Mouse (Mus musculus): ENCODE measurements around the gene Spryd7. TPM values are rescaled to one million over a fixed set of nuclear protein-coding genes. Genes with fewer than 3 reads are reported as not detected.
"Not testable (repeated sequence)": the region's sequence is repeated elsewhere in the genome, so short reads cannot be mapped to it uniquely, and the experiment has no call there.

Gene Spryd7
- polyA plus RNA-seq, 1 experiment from 2014 or later = 64.9 TPM

GRCm38 (mm10) chr14:61589288-61590065 lies 32.8 kb upstream of the Spryd7 start:
- H3K36me3 ChIP-seq (ENCODE audit: control insufficient read depth, insufficient read depth, low read length) = no peaks in the 10 kb centered on the region
- H3K4me3 ChIP-seq (ENCODE audit: low read depth, low read length) = no peak overlapping the region
- no peaks in the 10 kb centered on the region for H3K4me1 ChIP-seq (ENCODE audit: control insufficient read depth, insufficient read depth, low read length)
- ATAC-seq = no peak
- WGBS = 89% methylated on average over 4 of the region's 4 CpGs
- H3K9ac ChIP-seq (ENCODE audit: low read depth, low read length) = no peak overlapping the region
- no peak overlapping the region for H3K27ac ChIP-seq (ENCODE audit: low read length)
- H3K9me3 ChIP-seq (replicated peaks; ENCODE audit: control insufficient read depth, low read length, poor library complexity, severe bottlenecking) = no peaks in the 10 kb centered on the region
- H3K4me2 ChIP-seq (ENCODE audit: low read length) = no peak overlapping the region
- no peaks in the 10 kb centered on the region for H3K27me3 ChIP-seq (ENCODE audit: control insufficient read depth, insufficient read depth, low read depth, low read length)

GRCm38 (mm10) chr14:61575941-61576340 lies 19.3 kb upstream of the Spryd7 start:
- H3K4me1 ChIP-seq (ENCODE audit: control insufficient read depth, insufficient read depth, low read length) = no peaks in the 10 kb centered on the region
- WGBS = 92% methylated on average over 8 of the region's 8 CpGs
- no peaks in the 10 kb centered on the region for H3K36me3 ChIP-seq (ENCODE audit: control insufficient read depth, insufficient read depth, low read length)

GRCm38 (mm10) chr14:61575066-61575465 lies 18.4 kb upstream of the Spryd7 start:
- 91% methylated on average over 10 of the region's 10 CpGs for WGBS
- no peak for ATAC-seq
- no peaks in the 10 kb centered on the region for H3K4me1 ChIP-seq (ENCODE audit: control insufficient read depth, insufficient read depth, low read length)
- no peaks in the 10 kb centered on the region for H3K9me3 ChIP-seq (replicated peaks; ENCODE audit: control insufficient read depth, low read length, poor library complexity, severe bottlenecking)
- H3K27ac ChIP-seq (ENCODE audit: low read length) = no peak overlapping the region
- no peak overlapping the region for H3K4me3 ChIP-seq (ENCODE audit: low read depth, low read length)
- no peaks in the 10 kb centered on the region for H3K36me3 ChIP-seq (ENCODE audit: control insufficient read depth, insufficient read depth, low read length)
- no peak overlapping the region for H3K9ac ChIP-seq (ENCODE audit: low read depth, low read length)
- no peaks in the 10 kb centered on the region for H3K27me3 ChIP-seq (ENCODE audit: control insufficient read depth, insufficient read depth, low read depth, low read length)
- H3K4me2 ChIP-seq (ENCODE audit: low read length) = no peak overlapping the region

More at GRCm38 (mm10) chr14:61575941-61576340, 19.3 kb upstream of the Spryd7 start:
- Histone ChIP-seq H3K9me3 (replicated peaks; ENCODE audit: control insufficient read depth, low read length, poor library complexity, severe bottlenecking) (no peaks in the 10 kb centered on the region), H3K9ac (ENCODE audit: low read depth, low read length) (no peak overlapping the region), H3K4me3 (ENCODE audit: low read depth, low read length) (no peak overlapping the region), H3K27ac (ENCODE audit: low read length) (no peak overlapping the region), H3K4me2 (ENCODE audit: low read length) (no peak overlapping the region), H3K27me3 (ENCODE audit: control insufficient read depth, insufficient read depth, low read depth, low read length) (no peaks in the 10 kb centered on the region)
- no peak for ATAC-seq

GRCm38 (mm10) chr14:61572131-61572530 lies 15.4 kb upstream of the Spryd7 start:
- Histone ChIP-seq H3K9ac (ENCODE audit: low read depth, low read length) (no peak overlapping the region), H3K27me3 (ENCODE audit: control insufficient read depth, insufficient read depth, low read depth, low read length) (no peaks in the 10 kb centered on the region), H3K9me3 (replicated peaks; ENCODE audit: control insufficient read depth, low read length, poor library complexity, severe bottlenecking) (no peaks in the 10 kb centered on the region), H3K4me2 (ENCODE audit: low read length) (no peak overlapping the region), H3K4me3 (ENCODE audit: low read depth, low read length) (no peak overlapping the region), H3K4me1 (ENCODE audit: control insufficient read depth, insufficient read depth, low read length) (no peaks in the 10 kb centered on the region), H3K36me3 (ENCODE audit: control insufficient read depth, insufficient read depth, low read length) (no peaks in the 10 kb centered on the region), H3K27ac (ENCODE audit: low read length) (no peak overlapping the region)
- 75% methylated on average over 2 of the region's 2 CpGs for WGBS
- no peak for ATAC-seq

- Histone ChIP-seq H3K27ac (ENCODE audit: low read length) (no peak overlapping the region), H3K4me3 (ENCODE audit: low read depth, low read length) (no peak overlapping the region), H3K9me3 (replicated peaks; ENCODE audit: control insufficient read depth, low read length, poor library complexity, severe bottlenecking) (no peaks in the 10 kb centered on the region), H3K27me3 (ENCODE audit: control insufficient read depth, insufficient read depth, low read depth, low read length) (no peaks in the 10 kb centered on the region), H3K4me2 (ENCODE audit: low read length) (no peak overlapping the region; the same call in 1 of the 2 replicates), H3K36me3 (ENCODE audit: control insufficient read depth, insufficient read depth, low read length) (no peaks in the 10 kb centered on the region), H3K9ac (ENCODE audit: low read depth, low read length) (no peak overlapping the region), H3K4me1 (ENCODE audit: control insufficient read depth, insufficient read depth, low read length) (no peaks in the 10 kb centered on the region)
- WGBS = 14% methylated on average over 4 of the region's 4 CpGs
- ATAC-seq = no peak
Observed at GRCm38 (mm10) chr14:61571366-61571765, 14.7 kb upstream of the Spryd7 start.

- H3K9ac ChIP-seq (ENCODE audit: low read depth, low read length) = no peak overlapping the region
- ATAC-seq = no peak
- no peak overlapping the region for H3K27ac ChIP-seq (ENCODE audit: low read length)
- H3K9me3 ChIP-seq (replicated peaks; ENCODE audit: control insufficient read depth, low read length, poor library complexity, severe bottlenecking) = no peaks in the 10 kb centered on the region
- H3K27me3 ChIP-seq (ENCODE audit: control insufficient read depth, insufficient read depth, low read depth, low read length) = no peaks in the 10 kb centered on the region
- no peaks in the 10 kb centered on the region for H3K36me3 ChIP-seq (ENCODE audit: control insufficient read depth, insufficient read depth, low read length)
- H3K4me2 ChIP-seq (ENCODE audit: low read length) = no peak overlapping the region
- H3K4me3 ChIP-seq (ENCODE audit: low read depth, low read length) = no peak overlapping the region
- WGBS = 61% methylated on average over 2 of the region's 2 CpGs
- no peaks in the 10 kb centered on the region for H3K4me1 ChIP-seq (ENCODE audit: control insufficient read depth, insufficient read depth, low read length)
Observed at GRCm38 (mm10) chr14:61569344-61569743, 12.7 kb upstream of the Spryd7 start.

GRCm38 (mm10) chr14:61566211-61566610 lies 9.5 kb upstream of the Spryd7 start:
- H3K9ac ChIP-seq (ENCODE audit: low read depth, low read length); H3K4me1 ChIP-seq (ENCODE audit: control insufficient read depth, insufficient read depth, low read length); H3K27me3 ChIP-seq (ENCODE audit: control insufficient read depth, insufficient read depth, low read depth, low read length); H3K36me3 ChIP-seq (ENCODE audit: control insufficient read depth, insufficient read depth, low read length); ATAC-seq; H3K4me3 ChIP-seq (ENCODE audit: low read depth, low read length); H3K27ac ChIP-seq (ENCODE audit: low read length); H3K9me3 ChIP-seq (replicated peaks; ENCODE audit: control insufficient read depth, low read length, poor library complexity, severe bottlenecking); H3K4me2 ChIP-seq (ENCODE audit: low read length): not testable (repeated sequence)
- WGBS = 96% methylated on average over 4 of the region's 4 CpGs

- no peaks in the 10 kb centered on the region for H3K36me3 ChIP-seq (ENCODE audit: control insufficient read depth, insufficient read depth, low read length)
- peaks cover 7% of the 10 kb centered on the region for H3K4me1 ChIP-seq (ENCODE audit: control insufficient read depth, insufficient read depth, low read length)
- H3K9ac ChIP-seq (ENCODE audit: low read depth, low read length) = no peak overlapping the region
- WGBS = 81% methylated on average over 3 of the region's 3 CpGs
- H3K27ac ChIP-seq (ENCODE audit: low read length) = no peak overlapping the region
- H3K9me3 ChIP-seq (replicated peaks; ENCODE audit: control insufficient read depth, low read length, poor library complexity, severe bottlenecking) = no peaks in the 10 kb centered on the region
- ATAC-seq = no peak
- H3K27me3 ChIP-seq (ENCODE audit: control insufficient read depth, insufficient read depth, low read depth, low read length) = no peaks in the 10 kb centered on the region
- H3K4me2 ChIP-seq (ENCODE audit: low read length) = no peak overlapping the region
- no peak overlapping the region for H3K4me3 ChIP-seq (ENCODE audit: low read depth, low read length)
Observed at GRCm38 (mm10) chr14:61559856-61560255, 3.2 kb upstream of the Spryd7 start.

GRCm38 (mm10) chr14:61558901-61559300 lies 2.2 kb upstream of the Spryd7 start:
- 86% methylated on average over 6 of the region's 6 CpGs for WGBS
- Histone ChIP-seq H3K4me3 (ENCODE audit: low read depth, low read length) (no peak overlapping the region), H3K9ac (ENCODE audit: low read depth, low read length) (no peak overlapping the region), H3K27me3 (ENCODE audit: control insufficient read depth, insufficient read depth, low read depth, low read length) (no peaks in the 10 kb centered on the region), H3K36me3 (ENCODE audit: control insufficient read depth, insufficient read depth, low read length) (no peaks in the 10 kb centered on the region), H3K4me2 (ENCODE audit: low read length) (no peak overlapping the region), H3K27ac (ENCODE audit: low read length) (no peak overlapping the region), H3K9me3 (replicated peaks; ENCODE audit: control insufficient read depth, low read length, poor library complexity, severe bottlenecking) (no peaks in the 10 kb centered on the region), H3K4me1 (ENCODE audit: control insufficient read depth, insufficient read depth, low read length) (peaks cover 9% of the 10 kb centered on the region)
- no peak for ATAC-seq
